22 mouse cellular contexts compared by ENCODE assay signal in genomic region chr12:31594296-31594695, GRCm38 (mm10). TPM values are rescaled to one million over a fixed set of nuclear protein-coding genes. Genes with fewer than 3 reads are reported as not detected.
"Had no signal": no experiment of that assay in that cellular context is flagged by ENCODE, and none has a peak within 500 bp of the region (broad histone marks: within the 10 kb centered on the region; RNA-seq: fewer than 3 reads in every experiment).

No protein-coding gene starts in this region.

- H3K27ac ChIP-seq: hindbrain, postnatal 0 days; limb, embryonic 10.5 days; limb, embryonic 13.5 days; liver, embryonic 12.5 days; liver, embryonic 15.5 days; lung, embryonic 15.5 days; midbrain, embryonic 10.5 days; neural tube, embryonic 12.5 days; neural tube, embryonic 15.5 days; stomach, embryonic 15.5 days had no signal

- ATAC-seq: hindbrain, postnatal 0 days; inflammation-experienced regulatory T-cells, adult 6 months; intestine, embryonic 16.5 days; liver, embryonic 12.5 days had no signal

- H3K4me1 ChIP-seq: limb, embryonic 10.5 days; limb, embryonic 13.5 days; liver, embryonic 12.5 days; liver, embryonic 15.5 days; lung, embryonic 15.5 days; megakaryocyte, embryonic 14.5 days; neural tube, embryonic 12.5 days; neural tube, embryonic 15.5 days; stomach, embryonic 15.5 days had no signal

- H3K36me3 ChIP-seq: lung, embryonic 15.5 days; midbrain, embryonic 10.5 days; neural tube, embryonic 12.5 days; neural tube, embryonic 15.5 days; stomach, embryonic 15.5 days had no signal

- H3K4me3 ChIP-seq: limb, embryonic 10.5 days; limb, embryonic 13.5 days; liver, embryonic 12.5 days; liver, embryonic 15.5 days; lung, embryonic 15.5 days; megakaryocyte, embryonic 14.5 days; midbrain, embryonic 10.5 days; neural tube, embryonic 12.5 days; neural tube, embryonic 15.5 days; stomach, embryonic 15.5 days had no signal

- H3K9me3 ChIP-seq: limb, embryonic 10.5 days; limb, embryonic 13.5 days; liver, embryonic 12.5 days; liver, embryonic 15.5 days; lung, embryonic 15.5 days; megakaryocyte, embryonic 14.5 days; midbrain, embryonic 10.5 days; neural tube, embryonic 12.5 days; neural tube, embryonic 15.5 days; stomach, embryonic 15.5 days had no signal

- DNase-seq: liver; lung, adult 18-20 months; lung, postnatal 10 days; lung, postnatal 36 days; midbrain, embryonic 14.5 days; right cerebral cortex, adult 18-20 months; right cerebral cortex, postnatal 14 days; spleen, adult 18-20 months; thymus, postnatal 25 days had no signal

- H3K27me3 ChIP-seq: limb, embryonic 13.5 days; liver, embryonic 12.5 days; liver, embryonic 15.5 days; lung, embryonic 15.5 days; megakaryocyte, embryonic 14.5 days; neural tube, embryonic 12.5 days; neural tube, embryonic 15.5 days; stomach, embryonic 15.5 days had no signal

- H3K9ac ChIP-seq: limb, embryonic 13.5 days; liver, embryonic 12.5 days; liver, embryonic 15.5 days; lung, embryonic 15.5 days; neural tube, embryonic 12.5 days; neural tube, embryonic 15.5 days; stomach, embryonic 15.5 days had no signal

- H3K4me2 ChIP-seq: limb, embryonic 13.5 days; liver, embryonic 12.5 days; liver, embryonic 15.5 days; lung, embryonic 15.5 days; neural tube, embryonic 12.5 days; neural tube, embryonic 15.5 days; stomach, embryonic 15.5 days had no signal

RNA-seq across cellular contexts. Expression of gene Slc26a4, which starts 34.5 kb away (rescaled TPM):
- polyA plus RNA-seq: inflammation-experienced regulatory T-cells, adult 6 months; liver, embryonic 12.5 days; liver, embryonic 15.5 days; lung, embryonic 15.5 days; midbrain, embryonic 10.5 days; neural tube, embryonic 12.5 days had no signal
